Mouse (Mus musculus): Measurements from ENCODE around the gene Kcnq5. TPM values are rescaled to one million over a fixed set of nuclear protein-coding genes. Genes with fewer than 3 reads are reported as not detected.

Gene Kcnq5
- polyA plus RNA-seq, 1 experiment from 2014 or later = 2.3 TPM

DNA sequence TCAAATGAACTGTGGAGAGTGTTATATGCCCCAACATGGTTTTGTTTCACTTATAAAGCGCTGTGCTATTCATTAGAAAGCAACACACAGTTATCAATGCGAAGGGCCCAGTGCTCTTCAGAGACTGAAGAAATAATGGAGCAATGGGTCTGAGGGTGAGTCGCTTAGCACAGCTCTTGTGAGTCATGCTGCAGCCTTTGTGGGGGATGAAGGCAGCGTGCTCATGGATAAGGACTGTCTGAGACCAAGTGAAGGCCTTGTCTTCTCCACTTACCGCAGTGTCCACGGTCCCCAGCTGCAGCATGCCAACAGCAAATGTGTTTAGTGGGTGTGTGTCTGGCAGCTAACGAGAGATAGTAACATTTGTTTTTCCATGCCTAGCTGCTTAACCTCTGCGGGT, 503.2 kb downstream of the Kcnq5 start:
- H3K9ac ChIP-seq (replicated peaks) = no peak overlapping the region
- H3K27me3 ChIP-seq (replicated peaks) = no peaks in the 10 kb centered on the region
- no peaks in the 10 kb centered on the region for H3K9me3 ChIP-seq (replicated peaks)
- H3K36me3 ChIP-seq = no peaks in the 10 kb centered on the region
- H3K4me3 ChIP-seq (replicated peaks) = no peak overlapping the region
- H3K27ac ChIP-seq (replicated peaks) = no peak overlapping the region
- H3K4me1 ChIP-seq = 0 out of 2 replicates have a peak, but pooled peaks cover 4% of the 10 kb centered on the region
- WGBS = 91% methylated on average over 8 of the region's 8 CpGs
- ATAC-seq (ENCODE audit: low FRiP score) = no peak
- no peak overlapping the region for H3K4me2 ChIP-seq

GRCm38 (mm10) chr1:21455971-21456370, 505.8 kb downstream of the Kcnq5 start:
- ATAC-seq (ENCODE audit: low FRiP score) = no peak
- Histone ChIP-seq H3K27me3 (replicated peaks) (no peaks in the 10 kb centered on the region), H3K36me3 (no peaks in the 10 kb centered on the region), H3K27ac (replicated peaks) (no peak overlapping the region), H3K9ac (replicated peaks) (no peak overlapping the region), H3K4me1 (0 out of 2 replicates have a peak, but pooled peaks cover 3% of the 10 kb centered on the region), H3K4me2 (no peak overlapping the region), H3K9me3 (replicated peaks) (no peaks in the 10 kb centered on the region), H3K4me3 (replicated peaks) (no peak overlapping the region)
- 87% methylated on average over 5 of the region's 5 CpGs for WGBS

- no peak for ATAC-seq (ENCODE audit: low FRiP score)
- WGBS = 80% methylated on average over 2 of the region's 2 CpGs
- Histone ChIP-seq H3K9ac (replicated peaks) (no peak overlapping the region), H3K27ac (replicated peaks) (no peak overlapping the region), H3K36me3 (no peaks in the 10 kb centered on the region), H3K4me1 (no peaks in the 10 kb centered on the region), H3K27me3 (replicated peaks) (no peaks in the 10 kb centered on the region), H3K9me3 (replicated peaks) (no peaks in the 10 kb centered on the region), H3K4me2 (no peak overlapping the region), H3K4me3 (replicated peaks) (no peak overlapping the region)
Observed at GRCm38 (mm10) chr1:21448227-21448626, 513.5 kb downstream of the Kcnq5 start.

GRCm38 (mm10) chr1:21436753-21437152, 525.0 kb downstream of the Kcnq5 start:
- H3K27me3 ChIP-seq (replicated peaks) = no peaks in the 10 kb centered on the region
- H3K36me3 ChIP-seq = no peaks in the 10 kb centered on the region
- H3K9ac ChIP-seq (replicated peaks) = no peak overlapping the region
- H3K4me1 ChIP-seq = no peaks in the 10 kb centered on the region
- no peaks in the 10 kb centered on the region for H3K9me3 ChIP-seq (replicated peaks)
- no peak overlapping the region for H3K4me3 ChIP-seq (replicated peaks)
- ATAC-seq (ENCODE audit: low FRiP score) = no peak
- WGBS = 56% methylated on average over 3 of the region's 3 CpGs
- H3K4me2 ChIP-seq = no peak overlapping the region
- no peak overlapping the region for H3K27ac ChIP-seq (replicated peaks)

GRCm38 (mm10) chr1:21434853-21435252, 526.9 kb downstream of the Kcnq5 start:
- no peaks in the 10 kb centered on the region for H3K27me3 ChIP-seq (replicated peaks)
- H3K27ac ChIP-seq (replicated peaks) = no peak overlapping the region
- H3K9ac ChIP-seq (replicated peaks) = no peak overlapping the region
- no peak for ATAC-seq (ENCODE audit: low FRiP score)
- no peaks in the 10 kb centered on the region for H3K9me3 ChIP-seq (replicated peaks)
- H3K4me3 ChIP-seq (replicated peaks) = no peak overlapping the region
- H3K4me1 ChIP-seq = no peaks in the 10 kb centered on the region
- no peaks in the 10 kb centered on the region for H3K36me3 ChIP-seq
- no peak overlapping the region for H3K4me2 ChIP-seq
- WGBS = 69% methylated on average over 3 of the region's 3 CpGs

DNA sequence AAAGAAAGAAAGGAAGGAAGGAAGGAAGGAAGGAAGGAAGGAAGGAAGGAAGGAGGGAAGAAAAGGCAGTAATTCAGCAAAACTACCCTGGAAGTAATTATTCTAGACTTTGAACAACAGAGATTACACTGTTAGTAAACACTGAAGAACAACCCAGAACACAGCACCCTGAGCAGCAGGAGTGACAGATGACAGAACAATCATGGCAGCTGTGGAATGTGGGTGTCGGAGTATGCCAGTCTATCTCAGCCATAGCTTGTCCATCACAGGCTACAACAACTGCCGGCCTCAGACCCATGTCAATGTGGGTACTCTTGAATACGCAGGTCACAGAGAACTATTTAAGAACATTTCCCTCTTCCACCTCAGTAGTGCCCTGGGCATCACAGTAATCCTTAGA, 530.1 kb downstream of the Kcnq5 start:
- Histone ChIP-seq H3K4me3 (replicated peaks) (no peak overlapping the region), H3K27me3 (replicated peaks) (no peaks in the 10 kb centered on the region), H3K9me3 (replicated peaks) (no peaks in the 10 kb centered on the region), H3K9ac (replicated peaks) (no peak overlapping the region), H3K27ac (replicated peaks) (no peak overlapping the region), H3K4me1 (no peaks in the 10 kb centered on the region), H3K36me3 (no peaks in the 10 kb centered on the region), H3K4me2 (no peak overlapping the region)
- 92% methylated on average over 3 of the region's 3 CpGs for WGBS
- ATAC-seq (ENCODE audit: low FRiP score) = no peak

DNA sequence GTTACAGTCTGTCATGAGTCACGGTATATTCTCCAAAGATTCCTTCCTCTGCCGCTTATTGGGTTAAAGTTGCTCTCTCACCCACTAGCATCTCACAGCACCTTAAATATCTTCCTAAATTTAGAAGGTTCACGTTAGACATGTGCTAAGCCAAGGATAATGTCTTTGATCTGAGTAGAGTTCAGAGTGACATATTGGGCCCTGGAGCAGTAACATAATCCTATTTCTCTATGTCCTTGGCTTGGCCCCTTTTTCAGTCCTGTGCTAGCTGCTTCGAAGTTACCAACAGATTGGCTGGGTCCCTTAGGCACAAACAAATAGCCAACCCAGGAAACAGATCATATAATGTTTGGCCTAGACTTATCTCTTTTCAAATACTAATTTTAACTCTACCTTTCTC, 533.7 kb downstream of the Kcnq5 start:
- H3K4me2 ChIP-seq = no peak overlapping the region
- H3K27me3 ChIP-seq (replicated peaks) = no peaks in the 10 kb centered on the region
- H3K4me3 ChIP-seq (replicated peaks) = no peak overlapping the region
- no peak overlapping the region for H3K27ac ChIP-seq (replicated peaks)
- no peak for ATAC-seq (ENCODE audit: low FRiP score)
- 73% methylated on average over 4 of the region's 4 CpGs for WGBS
- no peaks in the 10 kb centered on the region for H3K36me3 ChIP-seq
- no peaks in the 10 kb centered on the region for H3K4me1 ChIP-seq
- no peak overlapping the region for H3K9ac ChIP-seq (replicated peaks)
- H3K9me3 ChIP-seq (replicated peaks) = no peaks in the 10 kb centered on the region

DNA sequence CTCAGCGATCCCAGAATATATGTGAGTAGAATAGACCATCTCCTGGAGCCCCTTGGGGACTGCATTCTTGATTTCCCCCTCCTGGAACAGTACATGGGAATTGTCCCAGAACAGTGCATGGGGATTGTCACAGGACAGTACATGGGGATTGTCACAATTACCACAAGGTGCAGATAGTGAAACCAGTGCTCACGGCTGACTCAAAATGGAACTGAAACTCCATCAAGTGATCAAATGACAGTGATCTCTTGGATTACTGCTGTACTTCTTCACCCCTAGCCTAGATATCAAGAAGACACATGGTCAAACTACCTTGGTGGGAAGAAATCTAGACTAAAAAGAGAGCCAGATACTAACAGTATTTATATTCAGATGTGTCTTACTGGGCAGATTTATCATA, 536.1 kb downstream of the Kcnq5 start:
- Histone ChIP-seq H3K36me3 (no peaks in the 10 kb centered on the region), H3K4me2 (no peak overlapping the region), H3K4me1 (no peaks in the 10 kb centered on the region), H3K9ac (replicated peaks) (no peak overlapping the region), H3K4me3 (replicated peaks) (no peak overlapping the region), H3K27me3 (replicated peaks) (no peaks in the 10 kb centered on the region), H3K27ac (replicated peaks) (no peak overlapping the region), H3K9me3 (replicated peaks) (no peaks in the 10 kb centered on the region)
- no peak for ATAC-seq (ENCODE audit: low FRiP score)
- WGBS = 90% methylated on average over 2 of the region's 2 CpGs

- no peak overlapping the region for H3K27ac ChIP-seq (replicated peaks)
Observed at GRCm38 (mm10) chr1:21419370-21419769, 542.4 kb downstream of the Kcnq5 start.

DNA sequence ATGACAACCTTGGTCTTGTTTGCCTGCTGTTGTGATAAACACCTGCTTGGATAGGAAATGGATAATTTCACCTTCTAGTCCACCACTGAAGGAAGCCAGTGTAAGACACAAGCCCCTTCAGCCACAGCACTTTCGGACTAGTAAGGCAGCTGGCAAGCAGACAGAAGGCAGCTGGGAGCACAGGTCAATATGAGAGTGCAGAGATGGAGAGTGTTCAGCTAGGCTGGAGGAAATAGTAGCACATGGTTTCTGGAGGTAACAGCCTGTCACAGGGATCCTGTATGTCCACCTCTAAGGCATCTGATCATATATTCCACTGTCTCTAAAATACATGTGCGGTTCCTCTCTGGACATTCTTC, 549.6 kb downstream of the Kcnq5 start:
- Histone ChIP-seq H3K9ac (replicated peaks) (no peak overlapping the region), H3K36me3 (no peaks in the 10 kb centered on the region), H3K4me1 (peaks cover 11% of the 10 kb centered on the region), H3K9me3 (replicated peaks) (no peaks in the 10 kb centered on the region), H3K4me2 (no peak overlapping the region), H3K27ac (replicated peaks) (no peak overlapping the region; the same call in 1 of the 2 replicates), H3K27me3 (replicated peaks) (no peaks in the 10 kb centered on the region), H3K4me3 (replicated peaks) (no peak overlapping the region)
- no peak for ATAC-seq (ENCODE audit: low FRiP score)
- WGBS = 86% methylated on average over 2 of the region's 2 CpGs

More at GRCm38 (mm10) chr1:21419370-21419769, 542.4 kb downstream of the Kcnq5 start:
- no peak for ATAC-seq (ENCODE audit: low FRiP score)
- Histone ChIP-seq H3K4me2 (no peak overlapping the region), H3K27me3 (replicated peaks) (no peaks in the 10 kb centered on the region), H3K9me3 (replicated peaks) (no peaks in the 10 kb centered on the region), H3K4me3 (replicated peaks) (no peak overlapping the region), H3K36me3 (no peaks in the 10 kb centered on the region), H3K9ac (replicated peaks) (no peak overlapping the region), H3K4me1 (no peaks in the 10 kb centered on the region)

DNA sequence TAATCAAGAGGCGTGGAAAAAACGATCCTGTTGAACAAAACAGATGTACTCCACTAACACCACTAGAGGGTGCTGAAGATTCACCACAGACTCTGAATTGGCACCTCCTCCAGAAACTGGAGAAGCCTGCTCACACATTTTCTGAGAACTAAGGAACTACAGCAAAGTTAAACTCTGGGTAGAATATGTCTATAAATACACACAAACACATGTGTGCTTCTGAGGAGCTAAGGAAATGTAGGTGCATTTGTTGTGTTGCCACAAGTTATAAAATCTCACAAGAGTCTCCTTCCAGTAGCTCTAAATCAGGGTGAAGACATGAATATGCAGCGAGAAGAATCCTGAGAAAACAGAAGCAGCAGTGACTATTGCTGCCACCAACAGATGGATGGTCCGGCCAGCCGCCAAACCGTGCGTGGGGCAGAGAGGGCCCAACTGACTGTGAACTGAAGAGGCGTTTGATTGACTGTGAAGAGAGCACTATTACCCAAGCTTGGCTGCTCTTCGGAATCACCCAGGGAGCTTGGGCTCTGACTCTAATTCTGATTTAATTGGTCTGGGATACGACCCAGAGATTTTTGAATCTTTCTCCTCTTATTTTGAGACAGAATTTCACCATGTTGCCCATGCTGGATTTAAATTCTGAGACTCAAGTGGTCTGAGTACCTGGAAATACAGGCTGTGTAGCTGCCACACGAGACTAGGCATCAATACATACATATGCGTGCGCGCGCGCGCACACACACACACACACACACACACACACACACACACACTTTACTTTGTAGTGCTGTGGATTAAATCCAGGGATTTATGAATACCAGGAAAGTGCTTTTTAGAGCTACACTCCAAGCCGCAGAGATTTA, 550.2 kb downstream of the Kcnq5 start:
- WGBS = 49% methylated on average over 18 of the region's 18 CpGs
- H3K4me1 ChIP-seq = peaks cover 11% of the 10 kb centered on the region
- no peaks in the 10 kb centered on the region for H3K36me3 ChIP-seq
- peak; percentile 86 for ATAC-seq (ENCODE audit: low FRiP score)
- H3K4me2 ChIP-seq = peak overlapping the region; percentile 18
- H3K4me3 ChIP-seq (replicated peaks) = no peak overlapping the region
- no peaks in the 10 kb centered on the region for H3K9me3 ChIP-seq (replicated peaks)
- no peak overlapping the region; the same call in 1 of the 2 replicates for H3K27ac ChIP-seq (replicated peaks)
- H3K9ac ChIP-seq (replicated peaks) = no peak overlapping the region
- no peaks in the 10 kb centered on the region for H3K27me3 ChIP-seq (replicated peaks)

DNA sequence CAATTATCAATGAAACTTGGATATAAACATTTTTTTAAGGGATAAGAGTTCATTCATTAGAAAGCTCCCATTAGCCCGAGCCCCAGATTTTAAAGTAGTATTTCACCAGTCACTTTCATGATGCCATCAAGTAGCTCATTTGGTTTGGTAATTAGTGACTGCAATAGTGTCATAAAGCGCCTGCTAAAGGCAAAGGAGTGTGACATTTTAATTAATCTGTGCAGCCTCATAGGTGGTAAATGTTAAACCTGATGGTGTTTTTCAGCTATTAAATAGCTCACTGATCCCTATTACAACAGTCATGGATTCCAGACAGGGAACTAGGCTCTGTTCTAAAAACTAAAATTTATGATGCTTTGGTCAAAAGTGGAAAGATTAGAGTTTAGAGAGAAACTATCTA, 554.5 kb downstream of the Kcnq5 start:
- H3K9me3 ChIP-seq (replicated peaks) = no peaks in the 10 kb centered on the region
- peaks cover 9% of the 10 kb centered on the region for H3K4me1 ChIP-seq
- H3K4me2 ChIP-seq = no peak overlapping the region
- H3K4me3 ChIP-seq (replicated peaks) = no peak overlapping the region
- no peak overlapping the region for H3K27ac ChIP-seq (replicated peaks)
- H3K36me3 ChIP-seq = no peaks in the 10 kb centered on the region
- H3K9ac ChIP-seq (replicated peaks) = no peak overlapping the region
- H3K27me3 ChIP-seq (replicated peaks) = no peaks in the 10 kb centered on the region
- peak; percentile 57; the same call in 1 of the 2 replicates for ATAC-seq (ENCODE audit: low FRiP score)
- WGBS = 24% methylated on average over 2 of the region's 2 CpGs

All from neural tube, embryonic 15.5 days (tissue).